Mouse (Mus musculus): ENCODE measurements at regions not wholly inside any gene's neighbourhood (a gene's known extent, or its start where the extent isn't known, plus 50 kb on each side); places are given as distances from the start of the nearest gene placed in this dataset.

DNA sequence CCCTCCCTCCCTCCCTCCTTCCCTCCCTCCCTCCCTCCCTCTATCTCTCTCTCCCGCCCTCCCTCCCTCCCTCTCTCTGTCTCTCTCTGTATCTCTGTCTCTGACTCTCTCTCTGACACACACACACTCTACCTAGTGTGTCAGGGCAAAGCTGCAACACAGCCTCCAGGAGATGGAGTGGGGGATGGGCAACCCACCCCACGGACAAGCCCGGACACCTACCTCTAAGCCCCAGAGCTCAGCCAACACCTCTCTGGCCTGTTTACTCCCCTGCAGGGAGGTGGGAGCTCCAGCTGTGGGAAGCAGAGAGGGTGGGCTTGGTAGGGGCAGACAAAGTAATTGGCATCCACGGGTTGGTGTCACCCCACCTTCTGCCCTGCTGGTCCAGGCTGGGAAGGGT is 109.7 kb upstream of the Lhx1 start:
- no peak for TF ChIP-seq CTCF (IDR thresholded peaks at IDR 0.05; ENCODE audit: borderline replicate concordance, extremely low read depth, insufficient read depth, insufficient read length)
- no peak for TF ChIP-seq POLR2A (IDR thresholded peaks at IDR 0.05; ENCODE audit: borderline replicate concordance, extremely low read depth, insufficient read depth, insufficient read length, poor library complexity, severe bottlenecking)
- no peak for DNase-seq (ENCODE audit: low read depth)

DNA sequence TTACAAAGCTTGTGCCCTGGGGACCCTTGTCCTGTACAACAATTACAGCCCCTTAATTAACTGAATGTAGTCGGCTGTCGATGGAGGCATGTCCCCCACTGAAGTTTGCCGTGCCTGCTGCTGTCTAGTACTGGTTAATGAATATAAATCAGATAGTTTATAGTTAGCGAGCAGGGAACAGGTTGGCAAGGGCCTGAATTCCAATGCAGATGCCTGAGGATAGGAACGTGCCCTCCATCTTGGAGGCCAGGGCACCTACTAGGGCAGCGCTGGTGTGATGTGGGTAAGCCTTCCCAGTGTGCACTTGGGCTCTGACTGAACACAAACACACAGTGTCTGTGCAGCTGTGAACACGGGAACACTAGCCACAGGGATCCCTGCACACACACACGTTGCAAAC is 108.0 kb upstream of the Lhx1 start:
- TF ChIP-seq CTCF (IDR thresholded peaks at IDR 0.05; ENCODE audit: borderline replicate concordance, extremely low read depth, insufficient read depth, insufficient read length), result no peak
- TF ChIP-seq POLR2A (IDR thresholded peaks at IDR 0.05; ENCODE audit: borderline replicate concordance, extremely low read depth, insufficient read depth, insufficient read length, poor library complexity, severe bottlenecking), result no peak
- DNase-seq (ENCODE audit: low read depth), result no peak

DNA sequence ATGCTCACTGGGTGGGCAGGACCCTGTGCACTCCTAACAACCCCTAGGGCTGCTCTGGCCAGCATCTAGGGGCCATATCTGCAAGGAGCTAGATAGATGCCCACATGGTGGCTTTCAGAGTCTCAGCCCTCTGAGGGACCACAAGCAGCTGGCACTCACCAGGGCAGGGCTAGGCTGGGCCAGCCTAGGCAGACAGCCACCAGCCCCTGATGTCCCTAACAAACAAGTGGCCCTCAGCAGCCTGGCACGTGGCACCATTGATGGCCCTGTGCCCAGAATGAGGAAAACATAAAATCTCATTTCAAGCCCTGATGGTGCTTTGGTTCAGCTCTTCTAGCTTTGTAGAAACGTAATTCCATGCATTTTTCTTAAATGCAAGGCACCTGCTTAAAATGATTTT is 102.8 kb upstream of the Lhx1 start:
- TF ChIP-seq CTCF (IDR thresholded peaks at IDR 0.05; ENCODE audit: borderline replicate concordance, extremely low read depth, insufficient read depth, insufficient read length), result no peak
- TF ChIP-seq POLR2A (IDR thresholded peaks at IDR 0.05; ENCODE audit: borderline replicate concordance, extremely low read depth, insufficient read depth, insufficient read length, poor library complexity, severe bottlenecking), result no peak
- DNase-seq (ENCODE audit: low read depth), result peak; percentile 81

DNA sequence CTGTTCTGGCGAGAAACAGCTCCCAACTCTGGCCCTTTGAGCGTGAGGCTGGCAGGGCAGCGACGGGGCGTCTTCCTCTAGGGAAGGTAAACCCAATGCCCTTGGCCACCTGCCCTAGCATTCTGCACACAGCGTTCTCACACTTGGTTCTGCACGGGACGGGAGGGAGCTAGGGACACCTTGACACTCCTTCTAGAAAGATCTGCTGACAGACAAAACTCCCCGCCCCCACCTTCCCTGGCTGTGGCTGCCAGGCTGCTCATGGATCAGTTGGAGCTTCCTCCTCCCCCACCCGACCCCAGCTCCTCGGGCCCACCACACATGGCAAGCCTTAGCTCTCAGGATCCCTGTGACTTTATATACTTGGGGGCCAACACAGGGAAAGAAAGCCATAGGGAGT is 102.3 kb upstream of the Lhx1 start:
- DNase-seq (ENCODE audit: low read depth), result no peak
- TF ChIP-seq POLR2A (IDR thresholded peaks at IDR 0.05; ENCODE audit: borderline replicate concordance, extremely low read depth, insufficient read depth, insufficient read length, poor library complexity, severe bottlenecking) (no peak), CTCF (IDR thresholded peaks at IDR 0.05; ENCODE audit: borderline replicate concordance, extremely low read depth, insufficient read depth, insufficient read length) (no peak)

DNA sequence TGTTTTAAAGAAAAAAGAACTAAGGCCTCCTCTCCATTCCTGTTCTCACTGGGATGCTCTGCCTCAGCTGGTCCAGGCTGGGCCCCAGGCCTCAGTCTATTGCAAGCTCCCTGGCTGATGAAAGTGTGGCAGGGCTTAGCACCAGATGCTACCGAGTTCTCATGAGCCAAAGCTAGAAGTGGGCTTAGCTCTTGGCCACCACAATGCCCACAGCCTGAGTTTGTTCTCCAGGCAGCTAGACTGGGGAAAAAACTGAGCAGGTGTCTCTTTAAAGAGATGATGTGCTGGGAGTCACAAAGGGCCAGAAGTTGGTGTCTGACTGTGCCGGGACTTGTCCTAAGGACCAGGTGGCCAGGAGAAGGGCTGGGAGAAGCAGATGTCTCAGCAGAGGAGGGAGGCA is 101.9 kb upstream of the Lhx1 start:
- TF ChIP-seq CTCF (IDR thresholded peaks at IDR 0.05; ENCODE audit: borderline replicate concordance, extremely low read depth, insufficient read depth, insufficient read length) (no peak), POLR2A (IDR thresholded peaks at IDR 0.05; ENCODE audit: borderline replicate concordance, extremely low read depth, insufficient read depth, insufficient read length, poor library complexity, severe bottlenecking) (no peak)
- DNase-seq (ENCODE audit: low read depth), result peak; percentile 39

DNA sequence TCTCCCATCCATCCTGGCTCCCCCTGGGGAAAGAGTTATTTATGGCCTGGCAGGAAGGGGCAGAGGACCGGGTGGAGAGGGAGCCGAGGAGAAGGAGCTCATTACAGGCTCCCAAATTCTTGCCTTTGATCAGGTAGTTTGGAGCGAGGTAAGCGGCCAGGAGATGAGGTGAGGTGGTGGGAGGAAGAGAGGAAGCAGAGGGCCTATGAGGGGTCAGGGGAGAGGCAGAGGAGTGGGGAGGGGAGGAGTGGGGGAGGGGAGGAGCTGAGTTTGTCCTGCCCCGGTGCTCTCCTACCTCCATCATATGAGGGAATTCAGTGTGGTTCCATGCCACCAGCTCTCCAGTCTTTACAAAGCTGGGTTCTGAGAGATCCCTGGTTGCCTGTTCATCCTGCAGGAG is 98.8 kb upstream of the Lhx1 start:
- DNase-seq (ENCODE audit: low read depth), result no peak
- no peak for TF ChIP-seq CTCF (IDR thresholded peaks at IDR 0.05; ENCODE audit: borderline replicate concordance, extremely low read depth, insufficient read depth, insufficient read length)
- TF ChIP-seq POLR2A (IDR thresholded peaks at IDR 0.05; ENCODE audit: borderline replicate concordance, extremely low read depth, insufficient read depth, insufficient read length, poor library complexity, severe bottlenecking), result no peak

DNA sequence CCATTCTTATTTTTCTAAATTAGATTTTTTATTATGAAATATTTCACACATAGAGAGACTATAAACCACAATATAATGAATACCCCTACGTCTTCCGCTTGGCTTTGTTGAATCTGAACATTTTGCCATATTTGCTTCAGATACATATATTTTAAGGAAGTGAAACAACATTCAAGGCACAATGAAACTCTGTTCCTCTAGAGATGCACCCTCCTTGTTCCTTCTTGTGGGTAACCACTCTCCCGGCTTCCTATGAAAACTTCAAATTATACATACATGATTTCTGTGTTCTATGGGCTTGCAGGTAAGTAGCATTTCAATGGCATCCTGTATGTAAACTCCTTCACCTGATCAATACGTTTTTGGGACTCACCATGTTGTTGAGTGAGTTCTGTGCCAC is 94.4 kb upstream of the Lhx1 start:
- DNase-seq (ENCODE audit: low read depth), result no peak
- TF ChIP-seq CTCF (IDR thresholded peaks at IDR 0.05; ENCODE audit: borderline replicate concordance, extremely low read depth, insufficient read depth, insufficient read length) (no peak), POLR2A (IDR thresholded peaks at IDR 0.05; ENCODE audit: borderline replicate concordance, extremely low read depth, insufficient read depth, insufficient read length, poor library complexity, severe bottlenecking) (no peak)

DNA sequence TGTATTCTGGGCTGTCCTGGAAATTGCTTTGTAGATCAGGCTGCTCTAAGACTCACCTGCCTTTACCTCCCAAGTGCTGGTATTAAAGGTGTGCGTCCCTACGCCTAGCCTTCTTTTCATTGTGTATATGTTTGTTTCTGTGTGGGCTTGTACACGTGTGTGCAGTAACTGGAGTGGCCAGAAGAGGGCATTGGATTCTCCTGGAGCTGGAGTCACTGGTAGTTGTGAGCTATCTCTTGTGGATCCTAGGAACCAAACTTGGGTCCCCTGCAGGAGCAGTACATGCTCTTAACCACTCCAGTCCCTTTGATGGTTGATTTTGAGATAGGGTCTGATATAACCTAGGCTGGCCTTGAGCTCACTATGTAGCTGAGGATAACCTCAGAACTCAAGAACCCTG is 93.2 kb upstream of the Lhx1 start:
- DNase-seq (ENCODE audit: low read depth), result no peak

DNA sequence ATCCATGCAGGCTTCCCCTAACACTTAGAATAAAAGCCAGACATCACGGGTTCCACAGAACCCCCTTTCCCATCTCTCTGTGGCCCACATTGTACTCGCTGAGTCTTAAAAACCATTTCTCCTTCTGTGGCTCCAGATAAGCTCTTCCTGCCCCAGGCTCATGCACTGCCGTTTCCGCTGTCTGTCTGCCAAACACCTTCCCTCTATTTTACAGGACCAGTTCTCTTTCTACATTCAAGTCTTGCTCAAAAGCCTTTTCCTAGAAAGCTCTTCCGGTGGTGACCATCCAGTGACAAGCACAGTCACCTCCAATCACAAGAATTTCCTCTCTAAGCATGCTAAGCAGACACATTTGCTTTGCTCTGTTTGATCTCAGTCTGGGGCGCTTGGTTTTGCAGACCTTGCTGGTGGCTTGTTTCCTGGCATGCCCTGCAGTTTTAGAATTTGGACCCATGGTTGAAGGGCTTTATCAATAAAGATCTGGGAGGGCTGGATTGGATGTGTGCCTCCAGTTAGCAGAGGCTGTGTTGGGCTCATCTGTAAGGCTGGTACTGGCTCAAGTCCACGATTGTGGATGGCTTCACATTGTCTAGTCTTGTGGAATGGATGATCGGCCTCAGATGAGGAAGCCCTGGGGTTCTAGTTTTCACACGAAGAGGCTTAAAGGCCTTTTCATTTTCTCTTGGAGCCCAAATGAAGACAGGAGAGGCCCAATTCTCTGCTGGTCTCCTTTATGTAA is 87.8 kb upstream of the Lhx1 start:
- DNase-seq (ENCODE audit: low read depth), result no peak
- no peak for TF ChIP-seq POLR2A (IDR thresholded peaks at IDR 0.05; ENCODE audit: borderline replicate concordance, extremely low read depth, insufficient read depth, insufficient read length, poor library complexity, severe bottlenecking)
- no peak for TF ChIP-seq CTCF (IDR thresholded peaks at IDR 0.05; ENCODE audit: borderline replicate concordance, extremely low read depth, insufficient read depth, insufficient read length)

More for the DNA sequence above, 93.2 kb upstream of the Lhx1 start:
- peak; percentile 23; the same call in 1 of the 2 replicates for TF ChIP-seq CTCF (IDR thresholded peaks at IDR 0.05; ENCODE audit: borderline replicate concordance, extremely low read depth, insufficient read depth, insufficient read length)
- no peak for TF ChIP-seq POLR2A (IDR thresholded peaks at IDR 0.05; ENCODE audit: borderline replicate concordance, extremely low read depth, insufficient read depth, insufficient read length, poor library complexity, severe bottlenecking)

DNA sequence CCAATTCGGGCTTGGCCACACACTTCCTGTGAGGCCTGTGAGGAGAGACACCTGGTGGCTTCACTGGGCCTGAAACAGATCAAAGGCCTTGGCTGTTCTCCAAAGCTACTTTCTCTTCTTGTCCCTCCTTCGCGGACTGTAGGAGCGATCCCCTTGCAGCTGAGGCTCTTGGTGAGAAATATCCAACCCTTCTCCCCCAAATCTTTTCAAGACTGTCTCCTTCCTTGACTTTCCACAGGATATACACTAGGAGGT is 86.2 kb upstream of the Lhx1 start:
- no peak for DNase-seq (ENCODE audit: low read depth)
- TF ChIP-seq POLR2A (IDR thresholded peaks at IDR 0.05; ENCODE audit: borderline replicate concordance, extremely low read depth, insufficient read depth, insufficient read length, poor library complexity, severe bottlenecking), result no peak
- TF ChIP-seq CTCF (IDR thresholded peaks at IDR 0.05; ENCODE audit: borderline replicate concordance, extremely low read depth, insufficient read depth, insufficient read length), result no peak

DNA sequence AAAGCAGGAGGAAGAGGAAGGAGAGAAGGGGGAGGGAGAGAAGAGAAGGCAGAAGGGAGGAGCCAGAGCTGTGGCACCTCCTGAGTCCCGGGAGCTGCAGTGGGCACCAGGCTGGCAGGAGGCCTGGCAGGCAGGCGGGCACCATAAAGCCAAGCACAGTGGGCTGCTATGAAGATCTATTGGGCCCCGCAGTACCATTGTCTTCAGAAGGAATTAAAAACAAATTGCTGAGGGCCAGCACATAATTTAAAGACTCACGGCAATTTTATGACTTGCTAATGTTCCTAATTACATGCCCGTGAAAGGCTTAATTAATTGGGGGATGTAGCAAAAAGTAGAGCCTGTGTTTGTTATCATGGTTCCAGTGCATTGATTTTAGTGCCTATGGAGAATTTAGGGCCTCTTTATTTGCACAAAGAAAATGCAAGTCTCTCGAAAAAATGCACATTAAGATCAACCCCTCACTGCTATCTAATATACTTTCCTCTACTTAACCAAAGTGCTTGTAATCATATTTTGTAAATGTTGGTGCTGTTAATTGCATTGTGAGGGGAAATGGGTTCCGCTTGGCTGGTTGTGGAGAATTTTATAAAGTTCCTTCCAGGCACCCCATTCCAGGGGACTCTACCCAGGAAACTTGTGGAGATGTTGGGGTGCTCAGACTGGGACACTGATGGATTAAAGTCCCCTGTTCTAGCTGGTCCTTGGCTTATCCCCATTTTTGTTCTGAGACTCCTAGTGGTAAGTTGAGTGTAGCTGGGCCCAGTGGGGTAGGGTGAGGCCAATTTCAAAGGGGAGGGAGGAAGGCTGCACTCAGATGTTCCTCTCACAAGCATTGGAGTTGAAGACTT is 85.7 kb upstream of the Lhx1 start:
- peak; percentile 65 for DNase-seq (ENCODE audit: low read depth)
- no peak for TF ChIP-seq POLR2A (IDR thresholded peaks at IDR 0.05; ENCODE audit: borderline replicate concordance, extremely low read depth, insufficient read depth, insufficient read length, poor library complexity, severe bottlenecking)
- no peak for TF ChIP-seq CTCF (IDR thresholded peaks at IDR 0.05; ENCODE audit: borderline replicate concordance, extremely low read depth, insufficient read depth, insufficient read length)

DNA sequence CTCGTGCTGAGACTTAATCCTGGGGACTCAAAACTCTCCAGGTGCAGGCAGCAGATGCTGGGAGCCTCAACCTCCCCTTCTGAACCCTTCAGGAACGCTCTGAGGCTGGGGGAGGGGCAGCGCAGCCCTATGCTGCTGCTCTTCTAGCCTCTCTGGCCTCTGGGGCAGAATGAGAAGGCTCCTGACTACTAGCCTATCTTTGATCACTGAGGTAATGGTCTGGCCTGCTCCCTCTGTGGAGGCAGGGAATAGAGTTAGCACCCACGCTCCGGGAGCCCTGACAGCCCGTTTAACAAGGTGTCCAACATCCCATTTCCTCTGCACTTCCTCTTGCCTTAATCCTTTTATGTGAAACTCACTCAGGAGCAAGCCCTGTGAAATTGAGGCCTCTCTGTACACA is 79.4 kb upstream of the Lhx1 start:
- TF ChIP-seq POLR2A (IDR thresholded peaks at IDR 0.05; ENCODE audit: borderline replicate concordance, extremely low read depth, insufficient read depth, insufficient read length, poor library complexity, severe bottlenecking), result no peak
- no peak for TF ChIP-seq CTCF (IDR thresholded peaks at IDR 0.05; ENCODE audit: borderline replicate concordance, extremely low read depth, insufficient read depth, insufficient read length)
- no peak for DNase-seq (ENCODE audit: low read depth)

Data from brain, embryonic 14.5 days (tissue).